Mouse (Mus musculus) forebrain, embryonic 10.5 days (tissue): ENCODE data around the gene Cd53. TPM values are rescaled to one million over a fixed set of nuclear protein-coding genes. Genes with fewer than 3 reads are reported as not detected.

Experiments
- DNase-seq: peaks from one replicate; pipeline ENCODE4 v3.0.0-alpha.2; 2017; ENCODE audit warnings: low spot score; ENCODE audit errors: extremely low spot score
- H3K27ac ChIP-seq: fragments of 300-500 bp; sonication (generic); 2 replicates; pipeline ENCODE4 v1.5.1; 2016; ENCODE audit warnings: mild to moderate bottlenecking
- H3K27me3 ChIP-seq: fragments of 300-500 bp; sonication (generic); 2 replicates; pipeline ENCODE4 v1.6.1; 2016; ENCODE audit warnings: mild to moderate bottlenecking; ENCODE audit not compliant: poor library complexity, severe bottlenecking
- H3K36me3 ChIP-seq: fragments of 300-500 bp; sonication (generic); replicated peaks from 2 replicates; pipeline ENCODE4 v1.6.1; 2016; ENCODE audit warnings: mild to moderate bottlenecking, moderate library complexity
- H3K4me1 ChIP-seq: fragments of 300-500 bp; sonication (generic); 2 replicates; pipeline ENCODE4 v1.6.1; 2016
- H3K4me3 ChIP-seq: fragments of 300-500 bp; sonication (generic); 2 replicates; pipeline ENCODE4 v1.5.1; 2016; ENCODE audit warnings: mild to moderate bottlenecking, moderate library complexity
- H3K9me3 ChIP-seq: fragments of 300-500 bp; sonication (generic); 2 replicates; pipeline ENCODE4 v1.6.1; 2016; ENCODE audit warnings: mild to moderate bottlenecking, moderate library complexity
- WGBS: fragments of 180-500 bp; shearing (Covaris S2); methylation state at CpG from one replicate; pipeline ENCODE4 v1.1.7; 2016; 5-methylcytosine and 5-hydroxymethylcytosine counted together
- polyA plus RNA-seq: library from polyadenylated mRNA; unstranded; fragments of >200 nt; fragmentation: Nextera tagmentation; extraction: Ambion mirVana; gene quantifications from 2 replicates; pipeline ENCODE4 v1.2.1, GENCODE M21; 2016

Cd53 gene
- polyA plus RNA-seq, 1 experiment from 2014 or later: 2.9 TPM

GRCm38 (mm10) chr3:106721397-106722027, 68.4 kb downstream of the Cd53 start:
- no peaks in the 10 kb centered on the region for H3K36me3 ChIP-seq
- DNase-seq: peak; percentile 89
- peak overlapping the region; percentile 72 for H3K4me3 ChIP-seq
- H3K27ac ChIP-seq: peak overlapping the region; percentile 88
- H3K9me3 ChIP-seq: peaks cover 6% of the 10 kb centered on the region; the same call in 1 of the 2 replicates
- WGBS: 2% methylated on average over 31 of the region's 31 CpGs
- no peaks in the 10 kb centered on the region; the same call in 1 of the 2 replicates for H3K27me3 ChIP-seq
- peaks cover 5% of the 10 kb centered on the region; the same call in 1 of the 2 replicates for H3K4me1 ChIP-seq

Other genes with a start within 250 kb of the Cd53 start
- gene Dram2, start 242.4 kb downstream of the Cd53 start, polyA plus RNA-seq: 33.2 and 33.4 TPM in 2 replicates
- 37.2 and 40.5 TPM in 2 replicates for gene Cept1, start 242.3 kb downstream of the Cd53 start, polyA plus RNA-seq
- 13.3 and 13.6 TPM in 2 replicates for gene Lrif1, start 105.2 kb downstream of the Cd53 start, polyA plus RNA-seq
- not detected in 2 replicates for gene Olfr266, start 36.1 kb upstream of the Cd53 start, polyA plus RNA-seq
- 3.3 and 3.5 TPM in 2 replicates for gene Kcna3, start 246.0 kb upstream of the Cd53 start, polyA plus RNA-seq